Mouse (Mus musculus): Measurements from ENCODE around the gene Vamp5.

Vamp5 gene

DNA sequence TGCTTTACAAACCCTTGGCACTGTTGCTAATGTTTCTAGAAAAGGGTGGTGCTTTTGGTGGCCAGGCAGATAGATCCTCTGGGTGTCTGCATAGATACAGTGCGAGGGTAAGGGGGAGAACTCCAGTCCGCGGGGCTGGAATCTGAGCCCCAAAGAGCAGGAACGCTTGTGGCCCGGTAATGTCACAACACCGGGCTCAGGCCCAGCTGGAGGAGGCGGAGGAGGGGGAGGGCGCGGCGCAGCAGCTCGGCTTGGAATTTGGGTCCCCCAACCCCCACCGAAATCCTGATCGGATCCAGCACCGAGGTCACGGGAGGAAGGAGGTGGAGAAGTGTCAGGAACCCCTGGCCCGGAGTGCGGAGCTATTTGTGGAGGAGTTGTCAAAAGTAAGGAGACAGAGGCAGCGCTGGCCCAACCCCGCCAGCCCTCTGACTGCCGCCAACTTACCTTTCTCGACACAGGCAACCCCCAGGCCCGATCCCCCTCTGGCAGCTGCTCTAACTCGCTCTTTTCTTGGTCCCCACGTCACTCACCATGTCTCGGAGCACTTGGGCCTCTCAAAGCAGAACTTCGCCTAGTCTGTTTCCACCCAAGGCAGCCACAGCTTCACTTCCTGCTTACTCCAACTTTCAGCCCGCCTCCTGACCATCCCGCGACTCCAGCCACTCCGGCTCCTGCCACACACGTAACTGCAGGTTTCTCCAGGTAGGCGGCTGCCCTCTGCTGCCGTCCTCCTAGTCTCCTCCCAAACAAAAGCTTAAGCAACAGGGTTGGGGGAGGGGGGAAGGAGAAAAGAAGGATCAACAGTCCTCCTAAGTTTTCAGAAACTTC lies 9.9 kb upstream of the Vamp5 start, which contains the start of gene Vamp8:
TSS of gene Vamp8 (minus strand) at position 763 of the 831 bp plus-strand sequence.
- peak; percentile 68 for DNase-seq (ENCODE audit: low spot score)

- peak; percentile 89 for DNase-seq (ENCODE audit: low spot score)
Measured at GRCm38 (mm10) chr6:72389471-72389940, 9.2 kb upstream of the Vamp5 start.

GRCm38 (mm10) chr6:72388791-72389329 lies 8.6 kb upstream of the Vamp5 start:
- DNase-seq (ENCODE audit: low spot score) = no peak

GRCm38 (mm10) chr6:72388266-72388665 lies 8.0 kb upstream of the Vamp5 start:
- no peak for DNase-seq (ENCODE audit: low spot score)

GRCm38 (mm10) chr6:72387816-72388215 lies 7.5 kb upstream of the Vamp5 start:
- no peak for DNase-seq (ENCODE audit: low spot score)

DNA sequence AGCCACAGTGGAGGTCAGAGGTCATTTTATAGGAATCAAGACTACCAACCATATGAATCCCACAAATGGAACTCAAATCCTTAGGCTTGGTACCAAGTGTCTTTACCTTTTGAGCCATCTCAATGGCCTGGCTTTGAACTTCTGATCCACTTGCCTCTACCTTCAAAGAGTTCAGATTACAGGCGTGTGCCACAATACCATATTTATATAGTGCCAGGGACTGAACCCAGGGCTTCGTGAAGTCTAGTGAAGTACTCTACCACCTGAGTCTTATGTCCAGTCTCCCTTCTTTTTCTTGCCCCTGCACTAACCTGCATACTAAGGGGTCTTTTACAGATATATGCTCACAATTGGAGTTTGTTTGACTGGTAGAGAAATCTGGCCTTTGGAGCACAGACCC lies 6.3 kb upstream of the Vamp5 start:
- no peak for DNase-seq (ENCODE audit: low spot score)

DNA sequence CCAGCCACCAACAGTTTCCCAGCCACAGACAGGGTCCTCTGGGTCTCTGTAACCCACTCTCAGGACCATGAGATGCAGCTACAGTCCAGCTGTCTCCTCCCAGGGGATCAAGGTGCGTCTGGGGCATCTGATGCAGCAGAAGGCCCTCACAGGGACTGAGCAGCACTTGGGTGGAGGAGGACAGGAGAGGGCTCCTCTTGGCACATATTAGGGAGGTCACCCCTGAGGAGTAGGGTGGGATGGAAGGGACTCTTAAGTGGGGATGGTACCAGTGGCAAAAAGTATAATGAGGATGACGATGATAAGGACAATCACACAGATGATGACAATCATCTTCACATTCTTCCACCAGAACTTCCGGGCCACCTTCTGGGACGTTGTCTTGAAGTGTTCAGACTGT lies 5.0 kb upstream of the Vamp5 start:
- no peak for DNase-seq (ENCODE audit: low spot score)

DNA sequence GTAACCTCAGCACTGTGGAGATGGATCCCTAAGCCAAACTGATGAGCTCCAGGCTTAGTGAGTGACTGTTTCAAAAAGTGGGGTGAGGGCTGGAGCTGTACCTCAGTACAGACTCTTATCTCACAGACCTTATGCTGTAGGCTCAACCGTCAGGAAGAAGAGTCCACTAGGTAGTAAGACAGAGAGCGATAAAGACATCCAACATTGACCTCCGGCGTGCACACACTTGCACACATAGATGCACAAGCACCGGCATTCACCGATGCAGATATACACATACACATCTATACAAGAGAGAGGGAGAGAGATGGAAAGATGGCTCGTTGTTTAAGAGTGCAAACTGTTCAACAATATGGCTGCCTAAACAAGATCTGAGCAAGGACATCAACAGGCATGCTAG lies 3.7 kb upstream of the Vamp5 start:
- DNase-seq (ENCODE audit: low spot score) = peak; percentile 71

GRCm38 (mm10) chr6:72383142-72383820 lies 3.0 kb upstream of the Vamp5 start:
- DNase-seq (ENCODE audit: low spot score) = no peak

GRCm38 (mm10) chr6:72382494-72382893 lies 2.2 kb upstream of the Vamp5 start:
- no peak for DNase-seq (ENCODE audit: low spot score)

DNA sequence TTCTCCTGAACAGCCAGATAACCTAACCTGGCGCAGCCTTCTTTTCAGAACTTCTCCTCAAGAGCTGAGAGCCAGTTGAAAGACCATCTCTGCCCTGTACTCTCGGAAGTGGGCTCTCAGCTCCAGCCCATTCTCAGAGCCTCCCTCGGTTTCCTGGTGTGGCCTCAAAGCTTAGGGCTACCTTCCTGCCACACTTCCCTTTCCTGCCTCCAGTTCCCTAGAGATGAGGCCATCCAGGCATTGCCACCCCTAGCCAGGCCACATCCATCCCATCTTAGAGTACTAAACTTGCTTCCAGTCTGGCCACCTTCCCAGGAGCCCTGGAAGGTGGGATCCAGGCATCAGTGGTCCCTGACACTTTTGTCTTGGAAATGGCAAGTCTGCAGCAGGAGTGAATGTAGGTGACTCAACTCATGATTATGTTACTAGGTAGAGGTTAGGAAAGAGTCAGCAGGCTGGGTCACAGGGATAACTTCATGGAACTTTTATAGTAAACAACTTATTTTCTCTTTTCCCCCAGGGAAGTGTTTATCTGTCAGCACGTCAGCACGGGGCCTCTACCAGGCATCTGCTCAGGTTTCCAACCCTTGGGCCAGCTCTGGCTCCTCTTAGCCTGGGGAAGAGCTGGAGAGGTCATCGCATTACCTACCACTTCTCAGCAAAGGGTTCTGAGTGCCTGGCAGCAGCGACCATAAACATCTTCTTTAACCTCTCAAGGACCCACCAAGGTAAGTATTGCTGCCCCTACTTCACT lies 714 bp downstream of the Vamp5 start:
- DNase-seq (ENCODE audit: low spot score) = no peak

DNA sequence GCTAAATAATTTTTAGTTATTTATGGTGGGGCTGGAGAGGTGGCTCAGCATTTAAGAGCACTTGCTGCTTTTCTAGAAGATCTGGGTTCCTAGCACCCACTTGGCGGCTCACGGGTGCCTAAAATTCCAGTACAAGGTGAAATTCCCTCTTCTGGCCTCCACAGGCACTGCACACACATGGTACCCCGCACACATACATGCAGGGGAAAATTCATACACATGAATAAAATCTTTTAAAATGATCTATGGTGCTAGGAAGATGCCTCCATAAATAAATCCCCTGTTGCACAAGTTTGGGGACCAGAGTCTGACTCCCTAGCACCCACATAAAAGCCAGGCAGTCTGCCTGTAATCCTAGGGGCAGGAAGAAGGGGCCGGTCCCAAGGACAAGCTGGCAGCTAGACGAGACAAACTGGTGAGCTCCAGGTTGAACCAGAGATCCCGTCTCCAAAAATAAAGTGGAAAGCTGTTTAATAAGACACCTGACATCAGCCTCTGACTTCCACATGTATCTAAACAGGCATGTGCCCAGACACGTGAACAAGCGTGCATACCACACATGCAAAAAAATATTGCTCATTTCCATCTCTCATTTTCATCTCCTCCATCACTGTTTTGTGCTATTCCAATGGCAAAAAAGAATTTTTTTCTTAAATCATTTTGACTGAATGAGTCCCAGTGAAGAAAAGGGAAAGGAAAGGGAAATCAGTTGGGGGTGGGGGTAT lies 1.6 kb downstream of the Vamp5 start:
- DNase-seq (ENCODE audit: low spot score) = no peak

DNA sequence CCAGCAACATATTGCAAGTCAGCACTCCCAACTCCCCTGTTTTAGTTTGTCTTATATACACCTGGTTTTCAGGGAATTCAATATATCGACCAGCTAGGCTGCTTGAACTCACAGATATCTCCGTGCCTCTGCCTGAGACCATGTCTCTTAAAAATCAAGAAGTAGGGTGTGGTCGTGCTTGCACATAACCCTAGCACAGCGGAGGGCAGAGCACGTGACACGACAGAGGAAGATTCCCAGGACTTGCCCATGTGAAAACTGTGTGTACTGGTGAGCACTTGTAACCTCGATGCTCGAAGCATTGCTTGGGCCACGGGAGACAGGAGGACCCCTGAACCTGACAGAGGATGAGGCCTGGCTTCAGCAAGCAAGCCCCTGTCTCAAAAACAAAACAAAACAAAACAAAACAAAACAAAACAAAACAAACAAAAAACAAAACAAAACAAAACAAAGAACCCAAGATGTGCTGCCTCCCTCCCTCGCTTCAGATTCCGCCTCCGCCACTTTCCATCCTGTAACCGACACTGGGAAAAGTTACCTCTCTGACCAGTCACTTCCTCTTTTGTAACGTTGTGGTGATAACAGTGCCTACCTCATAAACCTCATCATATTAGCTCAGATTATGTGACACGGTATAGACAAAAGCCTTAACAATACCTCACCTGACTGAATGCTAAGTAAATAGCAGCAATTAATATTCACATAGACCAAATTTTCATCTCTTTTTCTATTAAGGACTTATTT lies 5.3 kb downstream of the Vamp5 start:
- DNase-seq (ENCODE audit: low spot score) = peak; percentile 55

GRCm38 (mm10) chr6:72374206-72374605 lies 6.1 kb downstream of the Vamp5 start:
- DNase-seq (ENCODE audit: low spot score) = no peak

DNA sequence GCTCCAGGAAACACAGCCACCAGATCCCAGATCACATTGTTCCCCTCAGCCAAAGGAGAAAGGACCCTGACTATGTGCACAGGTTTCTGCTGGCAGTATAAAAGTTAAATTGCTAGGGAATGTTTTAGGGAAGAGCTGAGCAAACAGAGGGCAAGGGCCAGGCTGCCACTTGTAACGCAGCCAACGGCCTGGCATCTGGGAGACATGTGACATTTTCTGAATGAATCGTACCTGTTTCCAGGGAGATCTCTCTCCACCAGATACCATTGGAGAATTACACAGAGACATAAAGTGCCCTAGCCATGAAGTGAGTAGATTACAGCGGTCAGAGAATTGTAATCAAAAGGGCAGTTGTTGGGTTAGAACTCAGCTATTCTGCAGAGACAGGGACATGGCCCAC lies 7.1 kb downstream of the Vamp5 start:
- DNase-seq (ENCODE audit: low spot score) = no peak

- DNase-seq (ENCODE audit: low spot score) = no peak
Measured at GRCm38 (mm10) chr6:72371571-72371970, 8.7 kb downstream of the Vamp5 start.

DNA sequence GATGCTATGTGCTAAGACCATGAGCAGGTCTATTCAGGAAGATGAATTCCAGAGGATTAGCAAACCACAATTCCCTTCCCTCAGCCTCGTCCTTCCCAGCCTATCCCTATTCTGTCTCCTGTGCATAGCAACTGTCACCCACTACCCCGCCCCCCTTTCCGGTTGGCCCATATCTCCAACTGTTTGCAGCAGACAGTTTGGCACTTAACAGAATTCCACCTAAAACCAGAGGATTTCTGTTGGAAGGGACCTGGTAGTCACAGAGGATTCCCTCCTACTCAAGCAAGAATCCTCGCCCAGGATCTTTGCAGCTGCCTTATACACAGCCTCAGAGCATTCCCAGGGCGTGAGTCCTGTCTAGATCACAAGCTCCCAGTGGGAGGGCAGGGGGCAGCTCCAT lies 9.1 kb downstream of the Vamp5 start:
- no peak for DNase-seq (ENCODE audit: low spot score)

DNA sequence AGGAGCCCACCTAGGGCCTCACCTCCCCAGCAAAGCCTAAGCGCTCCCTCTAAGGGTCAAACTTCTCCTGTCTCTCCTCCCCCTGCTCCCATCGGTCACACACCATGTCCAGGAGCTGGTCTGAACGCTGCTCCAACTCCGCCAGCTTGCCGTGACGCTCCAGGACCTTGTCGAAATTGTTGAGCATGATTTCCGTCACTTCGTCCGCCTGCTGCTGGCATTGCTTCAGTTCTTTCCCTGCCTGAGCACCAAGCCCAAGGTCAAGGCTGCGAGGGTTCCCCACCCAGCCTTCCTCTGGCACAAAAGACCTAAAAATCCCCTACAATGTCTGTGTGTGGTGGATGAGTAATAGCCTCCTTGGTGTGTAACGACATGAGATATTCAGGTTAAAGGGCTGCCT lies 10.2 kb downstream of the Vamp5 start:
- DNase-seq (ENCODE audit: low spot score) = no peak

DNA sequence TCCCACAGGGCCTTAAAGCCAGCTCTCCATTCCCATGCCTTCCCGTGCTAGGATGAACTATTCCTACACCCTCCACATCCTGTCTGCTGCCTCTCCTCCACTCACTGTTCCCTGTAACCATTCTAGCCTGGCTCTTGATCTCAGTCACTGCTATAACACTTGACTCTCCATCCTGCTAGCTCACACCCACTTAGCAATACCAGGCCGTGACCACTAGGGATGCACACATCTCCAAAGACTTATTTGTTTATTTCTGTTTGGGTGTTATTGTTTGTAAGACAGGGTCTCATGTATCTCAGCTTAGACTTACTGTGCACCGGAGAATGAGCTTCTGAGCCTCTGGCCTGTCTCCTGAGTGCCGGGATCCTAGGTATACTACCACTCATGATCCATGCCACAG lies 10.7 kb downstream of the Vamp5 start:
- DNase-seq (ENCODE audit: low spot score) = no peak

DNA sequence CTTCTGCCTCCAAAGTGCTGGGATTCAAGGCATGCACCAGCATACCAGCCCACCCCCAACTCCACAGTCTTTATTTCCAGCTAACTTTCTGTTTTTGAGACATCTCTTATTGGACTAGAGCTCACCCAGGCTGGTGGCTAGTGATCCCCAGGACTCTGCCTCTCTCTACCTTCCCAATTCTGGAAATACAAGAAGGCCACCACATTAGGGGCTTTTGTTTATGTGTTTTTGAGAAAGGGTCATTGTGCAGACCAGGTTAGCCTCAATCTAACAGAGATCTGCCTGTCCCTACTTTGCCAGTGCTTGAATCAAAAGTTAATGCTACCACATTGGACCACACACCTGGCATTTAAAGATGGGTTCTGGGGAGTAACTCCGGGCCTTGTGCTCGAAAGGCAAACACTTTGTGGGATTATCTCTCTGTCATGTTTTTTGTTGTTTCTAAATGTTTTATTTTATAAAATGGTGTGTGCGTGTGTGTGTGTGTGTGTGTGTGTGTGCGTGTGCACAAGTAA lies 12.8 kb downstream of the Vamp5 start:
- DNase-seq (ENCODE audit: low spot score) = no peak
